Mouse (Mus musculus) adrenal gland, adult 8-10 months (tissue): Measurements from ENCODE around the gene Krt10. TPM values are rescaled to one million over a fixed set of nuclear protein-coding genes. Genes with fewer than 3 reads are reported as not detected.

ENCODE experiments used
- DNase-seq: peaks from one replicate; pipeline ENCODE4 v3.0.0; 2022
- total RNA-seq, 4 experiments: library from RNA; stranded (reverse); gene quantifications; 2 replicates each; pipeline ENCODE4 v1.2.4; 2022

The Krt10 gene
- total RNA-seq, 4 experiments from 2014 or later, result 4.5 to 9.5 (median 8.0) TPM

- no peak for DNase-seq
Measured at GRCm38 (mm10) chr11:99369853-99370451, 19.2 kb downstream of the Krt10 start.

GRCm38 (mm10) chr11:99369229-99369628, 19.9 kb downstream of the Krt10 start:
- no peak for DNase-seq

- no peak for DNase-seq
Measured at GRCm38 (mm10) chr11:99366791-99367190, 22.4 kb downstream of the Krt10 start.

- DNase-seq, result no peak
Measured at GRCm38 (mm10) chr11:99364412-99364811, 24.8 kb downstream of the Krt10 start.

- no peak for DNase-seq
Measured at GRCm38 (mm10) chr11:99361423-99361822, 27.7 kb downstream of the Krt10 start.

GRCm38 (mm10) chr11:99351004-99351403, 38.2 kb downstream of the Krt10 start, which contains the start of gene Krt27:
Gene Krt27 (minus strand): TSS chr11:99351104.
- no peak for DNase-seq

- DNase-seq, result no peak
Measured at GRCm38 (mm10) chr11:99339299-99339847, 49.8 kb downstream of the Krt10 start.

- no peak for DNase-seq
Measured at GRCm38 (mm10) chr11:99337866-99338265, 51.3 kb downstream of the Krt10 start, which contains the start of gene Krt26. Gene Krt26 (minus strand): TSS chr11:99337966.

Other genes starting within 250 kb of the Krt10 start
- under 1 TPM; 0.12 to 0.24 (median 0.16) TPM for gene Ccr7, start 234.3 kb downstream of the Krt10 start, total RNA-seq
- gene Smarce1, start 158.3 kb downstream of the Krt10 start, total RNA-seq, result 10 to 100 TPM; 48.9 to 69.5 (median 57.2) TPM
- 1 to 10 TPM; 1.6 to 3.5 (median 2.2) TPM for gene Krt222, start 145.3 kb downstream of the Krt10 start, total RNA-seq
- gene Krt24, start 104.1 kb downstream of the Krt10 start, total RNA-seq, result not detected
- gene Krt25, start 66.4 kb downstream of the Krt10 start, total RNA-seq, result not detected
- gene Krt26, start 51.4 kb downstream of the Krt10 start, total RNA-seq, result not detected
- gene Krt27, start 38.3 kb downstream of the Krt10 start, total RNA-seq, result not detected
- gene Krt28, start 14.5 kb downstream of the Krt10 start, total RNA-seq, result not detected
- gene Krt12, start 32.9 kb upstream of the Krt10 start, total RNA-seq, result not detected
- under 1 TPM in 1 of 4 experiments, not detected in 3; 0.13 TPM for gene Krt20, start 48.8 kb upstream of the Krt10 start, total RNA-seq
- gene Krt23, start 103.8 kb upstream of the Krt10 start, total RNA-seq, result under 1 TPM in 1 of 4 experiments, not detected in 3; 0.20 TPM
- gene Krt39, start 132.0 kb upstream of the Krt10 start, total RNA-seq, result not detected
- not detected for gene Krt40, start 153.8 kb upstream of the Krt10 start, total RNA-seq
- gene Krtap3-3, start 161.5 kb upstream of the Krt10 start, total RNA-seq, result not detected
- not detected for gene Krtap3-2, start 167.5 kb upstream of the Krt10 start, total RNA-seq
- not detected for gene Gm11939, start 170.1 kb upstream of the Krt10 start, total RNA-seq
- gene Krtap3-1, start 177.3 kb upstream of the Krt10 start, total RNA-seq, result not detected
- not detected for gene Krtap1-5, start 191.7 kb upstream of the Krt10 start, total RNA-seq
- gene Krtap1-4, start 194.3 kb upstream of the Krt10 start, total RNA-seq, result not detected
- gene Krtap1-3, start 202.0 kb upstream of the Krt10 start, total RNA-seq, result not detected
- not detected for gene Krtap9-3, start 208.7 kb upstream of the Krt10 start, total RNA-seq
- not detected for gene Gm11938, start 213.9 kb upstream of the Krt10 start, total RNA-seq
- not detected for gene Gm11937, start 220.8 kb upstream of the Krt10 start, total RNA-seq
- not detected for gene Krtap2-4, start 225.5 kb upstream of the Krt10 start, total RNA-seq
- not detected for gene Gm11562, start 231.1 kb upstream of the Krt10 start, total RNA-seq
- not detected for gene Krtap4-1, start 238.9 kb upstream of the Krt10 start, total RNA-seq
- gene Krtap4-2, start 245.7 kb upstream of the Krt10 start, total RNA-seq, result not detected